Mouse (Mus musculus): ENCODE measurements around the gene Lrrc18. TPM values are rescaled to one million over a fixed set of nuclear protein-coding genes. Genes with fewer than 3 reads are reported as not detected.

The Lrrc18 gene
- total and polyA plus RNA-seq, 2 experiments from 2014 or later: 0.70 to 2.2 TPM

DNA sequence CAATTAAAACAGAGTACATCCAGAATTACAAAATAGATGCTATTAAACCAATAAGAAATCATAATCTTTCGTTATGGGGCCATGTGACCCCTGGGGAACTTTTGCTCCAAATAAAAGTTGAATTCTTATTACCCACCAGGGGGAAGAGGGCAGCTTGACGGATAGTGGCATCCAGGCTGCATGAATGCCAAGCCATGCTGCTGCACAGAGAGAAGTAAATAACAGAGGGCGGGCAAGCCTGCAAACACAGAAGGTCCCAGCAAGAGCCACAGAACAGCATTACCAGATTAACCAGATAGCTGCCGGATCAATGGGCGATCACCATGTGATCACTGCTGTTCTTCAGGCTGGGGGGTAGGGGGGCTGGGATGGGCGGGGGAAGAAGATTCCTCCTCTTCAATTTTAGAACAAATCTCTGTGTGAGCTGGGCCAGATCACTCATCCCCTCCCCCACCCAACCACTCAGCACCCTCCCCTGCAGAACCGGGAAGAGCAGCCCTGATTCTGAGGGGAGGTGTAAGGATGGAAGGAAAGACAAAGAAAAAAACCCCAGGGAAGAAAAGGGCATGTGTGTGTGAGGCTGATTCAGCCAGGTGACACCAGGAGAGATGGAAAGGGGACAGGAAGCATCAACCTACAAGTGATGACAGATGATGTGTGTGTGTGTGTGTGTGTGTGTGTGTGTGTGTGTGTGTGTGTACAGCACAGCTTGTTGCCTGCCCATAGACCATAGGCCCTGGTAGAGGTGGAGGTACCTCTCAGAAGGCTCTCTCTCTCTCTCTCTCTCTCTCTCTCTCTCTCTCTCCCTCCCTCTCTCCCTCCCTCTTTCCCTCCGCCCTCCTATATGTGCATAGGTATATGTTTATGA lies 9.2 kb downstream of the Lrrc18 start:
- Histone ChIP-seq H3K9me3 (ENCODE audit: low read length) (no peaks in the 10 kb centered on the region), H3K4me1 (ENCODE audit: insufficient read depth, low read length) (0 out of 2 replicates have a peak, but pooled peaks cover 3% of the 10 kb centered on the region), H3K27me3 (ENCODE audit: insufficient read depth, low read length) (no peaks in the 10 kb centered on the region), H3K4me3 (ENCODE audit: low read depth, low read length) (no peak overlapping the region), H3K36me3 (ENCODE audit: insufficient read depth, low read length) (no peaks in the 10 kb centered on the region), H3K9ac (replicated peaks; ENCODE audit: low read length, poor library complexity, severe bottlenecking) (no peak overlapping the region), H3K27ac (ENCODE audit: low read depth, low read length) (no peak overlapping the region), H3K4me2 (ENCODE audit: low read depth, low read length, poor library complexity, severe bottlenecking) (no peak overlapping the region)
- ATAC-seq (ENCODE audit: low FRiP score) (0 out of 2 replicates have a peak, but pooled peaks have one; percentile 44), DNase-seq (ENCODE audit: low spot score) (peak; percentile 58)
- TF ChIP-seq CTCF (IDR thresholded peaks at IDR 0.05): peak; percentile 13; the same call in 1 of the 2 replicates
- WGBS: 25% methylated on average over 8 of the region's 8 CpGs

GRCm38 (mm10) chr14:33005114-33005513 lies 13.9 kb downstream of the Lrrc18 start:
- no peak overlapping the region for H3K27ac ChIP-seq (ENCODE audit: low read depth, low read length)
- H3K27me3 ChIP-seq (ENCODE audit: insufficient read depth, low read length): no peaks in the 10 kb centered on the region
- no peak overlapping the region for H3K9ac ChIP-seq (replicated peaks; ENCODE audit: low read length, poor library complexity, severe bottlenecking)
- WGBS: 97% methylated on average over 1 of the region's 1 CpGs
- no peak for ATAC-seq (ENCODE audit: low FRiP score)
- TF ChIP-seq CTCF (IDR thresholded peaks at IDR 0.05): no peak
- no peaks in the 10 kb centered on the region for H3K36me3 ChIP-seq (ENCODE audit: insufficient read depth, low read length)
- H3K4me1 ChIP-seq (ENCODE audit: insufficient read depth, low read length): 0 out of 2 replicates have a peak, but pooled peaks cover 3% of the 10 kb centered on the region
- DNase-seq (ENCODE audit: low spot score): no peak
- no peak overlapping the region for H3K4me2 ChIP-seq (ENCODE audit: low read depth, low read length, poor library complexity, severe bottlenecking)
- H3K9me3 ChIP-seq (ENCODE audit: low read length): no peaks in the 10 kb centered on the region
- no peak overlapping the region for H3K4me3 ChIP-seq (ENCODE audit: low read depth, low read length)

- no peaks in the 10 kb centered on the region for H3K36me3 ChIP-seq (ENCODE audit: insufficient read depth, low read length)
- no peak overlapping the region for H3K9ac ChIP-seq (replicated peaks; ENCODE audit: low read length, poor library complexity, severe bottlenecking)
- H3K4me3 ChIP-seq (ENCODE audit: low read depth, low read length): no peak overlapping the region
- no peaks in the 10 kb centered on the region for H3K4me1 ChIP-seq (ENCODE audit: insufficient read depth, low read length)
- TF ChIP-seq CTCF (IDR thresholded peaks at IDR 0.05): no peak
- ATAC-seq (ENCODE audit: low FRiP score): no peak
- no peak for DNase-seq (ENCODE audit: low spot score)
- no peaks in the 10 kb centered on the region for H3K27me3 ChIP-seq (ENCODE audit: insufficient read depth, low read length)
- no peak overlapping the region for H3K27ac ChIP-seq (ENCODE audit: low read depth, low read length)
- H3K9me3 ChIP-seq (ENCODE audit: low read length): no peaks in the 10 kb centered on the region
- no peak overlapping the region for H3K4me2 ChIP-seq (ENCODE audit: low read depth, low read length, poor library complexity, severe bottlenecking)
- WGBS: 92% methylated on average over 1 of the region's 1 CpGs
Measured at GRCm38 (mm10) chr14:33007638-33008037, 16.5 kb downstream of the Lrrc18 start.

DNA sequence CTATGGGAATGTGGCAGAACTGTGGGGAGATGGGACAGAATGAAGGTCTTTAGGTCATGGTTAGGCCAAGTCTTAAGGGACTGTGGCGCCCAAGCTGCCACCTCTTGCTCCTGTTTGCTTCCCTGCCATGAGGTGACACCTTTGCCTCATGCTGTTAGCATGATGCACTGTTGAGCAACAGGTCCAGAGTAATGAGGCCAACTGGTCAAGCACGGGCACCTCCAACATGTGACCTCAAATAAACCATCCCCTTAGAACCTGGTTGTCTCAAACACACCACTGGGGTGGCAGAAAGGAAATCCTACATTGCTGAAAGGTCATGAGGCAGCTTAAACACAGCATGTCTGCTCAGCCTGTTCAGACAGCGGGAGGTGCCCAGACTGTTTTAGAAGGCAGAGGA lies 27.9 kb downstream of the Lrrc18 start:
- WGBS: 85% methylated on average over 3 of the region's 3 CpGs
- Histone ChIP-seq H3K9ac (replicated peaks; ENCODE audit: low read length, poor library complexity, severe bottlenecking) (no peak overlapping the region), H3K4me1 (ENCODE audit: insufficient read depth, low read length) (no peaks in the 10 kb centered on the region), H3K36me3 (ENCODE audit: insufficient read depth, low read length) (no peaks in the 10 kb centered on the region), H3K27me3 (ENCODE audit: insufficient read depth, low read length) (no peaks in the 10 kb centered on the region), H3K27ac (ENCODE audit: low read depth, low read length) (no peak overlapping the region), H3K9me3 (ENCODE audit: low read length) (no peaks in the 10 kb centered on the region), H3K4me3 (ENCODE audit: low read depth, low read length) (no peak overlapping the region), H3K4me2 (ENCODE audit: low read depth, low read length, poor library complexity, severe bottlenecking) (no peak overlapping the region)
- no peak for TF ChIP-seq CTCF (IDR thresholded peaks at IDR 0.05)
- ATAC-seq (ENCODE audit: low FRiP score): no peak
- no peak for DNase-seq (ENCODE audit: low spot score)

- Histone ChIP-seq H3K4me3 (ENCODE audit: low read depth, low read length) (no peak overlapping the region), H3K9me3 (ENCODE audit: low read length) (no peaks in the 10 kb centered on the region), H3K4me1 (ENCODE audit: insufficient read depth, low read length) (no peaks in the 10 kb centered on the region), H3K27me3 (ENCODE audit: insufficient read depth, low read length) (no peaks in the 10 kb centered on the region), H3K27ac (ENCODE audit: low read depth, low read length) (no peak overlapping the region), H3K36me3 (ENCODE audit: insufficient read depth, low read length) (no peaks in the 10 kb centered on the region), H3K9ac (replicated peaks; ENCODE audit: low read length, poor library complexity, severe bottlenecking) (no peak overlapping the region), H3K4me2 (ENCODE audit: low read depth, low read length, poor library complexity, severe bottlenecking) (no peak overlapping the region)
- ATAC-seq (ENCODE audit: low FRiP score): no peak
- WGBS: 78% methylated on average over 5 of the region's 5 CpGs
- no peak for TF ChIP-seq CTCF (IDR thresholded peaks at IDR 0.05)
- DNase-seq (ENCODE audit: low spot score): no peak
Measured at GRCm38 (mm10) chr14:33019606-33020005, 28.4 kb downstream of the Lrrc18 start.

- no peak for ATAC-seq (ENCODE audit: low FRiP score)
Measured at GRCm38 (mm10) chr14:33030849-33031248, 39.7 kb downstream of the Lrrc18 start.

More at GRCm38 (mm10) chr14:33030849-33031248, 39.7 kb downstream of the Lrrc18 start:
- 0 out of 2 replicates have a peak, but pooled peaks cover 2% of the 10 kb centered on the region for H3K4me1 ChIP-seq (ENCODE audit: insufficient read depth, low read length)
- 92% methylated on average over 3 of the region's 3 CpGs for WGBS
- TF ChIP-seq CTCF (IDR thresholded peaks at IDR 0.05): no peak
- no peak overlapping the region for H3K4me2 ChIP-seq (ENCODE audit: low read depth, low read length, poor library complexity, severe bottlenecking)
- no peak overlapping the region for H3K27ac ChIP-seq (ENCODE audit: low read depth, low read length)
- no peaks in the 10 kb centered on the region for H3K36me3 ChIP-seq (ENCODE audit: insufficient read depth, low read length)
- DNase-seq (ENCODE audit: low spot score): no peak
- no peaks in the 10 kb centered on the region for H3K27me3 ChIP-seq (ENCODE audit: insufficient read depth, low read length)
- H3K4me3 ChIP-seq (ENCODE audit: low read depth, low read length): no peak overlapping the region
- no peak overlapping the region for H3K9ac ChIP-seq (replicated peaks; ENCODE audit: low read length, poor library complexity, severe bottlenecking)
- no peaks in the 10 kb centered on the region for H3K9me3 ChIP-seq (ENCODE audit: low read length)

Measured in midbrain, postnatal 0 days (tissue).